Mouse (Mus musculus) forebrain, embryonic 16.5 days (tissue): ENCODE measurements around the gene Otud7b. TPM values are rescaled to one million over a fixed set of nuclear protein-coding genes. Genes with fewer than 3 reads are reported as not detected.
"Not testable (repeated sequence)": the region's sequence is repeated elsewhere in the genome, so short reads cannot be mapped to it uniquely, and the experiment has no call there.

Experiments
- ATAC-seq: fragments of 200-750 bp; cut with Nextera tagmentation; 2 replicates; pipeline ENCODE4 v1.8.0; 2017; ENCODE audit warnings: mild to moderate bottlenecking, moderate library complexity
- H3K27ac ChIP-seq: fragments of 300-500 bp; sonication (generic); 2 replicates; pipeline ENCODE4 v1.5.1; 2014; ENCODE audit warnings: low read length, control low read depth
- H3K27me3 ChIP-seq: fragments of 300-500 bp; sonication (generic); replicated peaks from 2 replicates; pipeline ENCODE4 v1.6.1; 2014; ENCODE audit warnings: low read length; ENCODE audit not compliant: control insufficient read depth, insufficient read depth
- H3K36me3 ChIP-seq: fragments of 300-500 bp; sonication (generic); 2 replicates; pipeline ENCODE4 v1.6.1; 2014; ENCODE audit not compliant: control insufficient read depth, insufficient read depth
- H3K4me1 ChIP-seq: fragments of 300-500 bp; sonication (generic); replicated peaks from 2 replicates; pipeline ENCODE4 v1.6.1; 2014; ENCODE audit warnings: low read length; ENCODE audit not compliant: control insufficient read depth, insufficient read depth
- H3K4me2 ChIP-seq: fragments of 300-500 bp; sonication (generic); 2 replicates; pipeline ENCODE4 v1.6.1; 2014; ENCODE audit warnings: mild to moderate bottlenecking, low read length, control low read depth
- H3K4me3 ChIP-seq: fragments of 300-500 bp; sonication (generic); replicated peaks from 2 replicates; pipeline ENCODE4 v1.5.1; 2014; ENCODE audit warnings: mild to moderate bottlenecking, low read length, control low read depth
- H3K9ac ChIP-seq: fragments of 300-500 bp; sonication (generic); replicated peaks from 2 replicates; pipeline ENCODE4 v1.6.1; 2014; ENCODE audit warnings: low read depth, low read length, control low read depth
- H3K9me3 ChIP-seq: fragments of 300-500 bp; sonication (generic); 2 replicates; pipeline ENCODE4 v1.6.1; 2016; ENCODE audit warnings: low read length; ENCODE audit not compliant: control insufficient read depth
- WGBS: fragments of 180-500 bp; shearing (Covaris S2); extraction: QIAGEN DNeasy Blood & Tissue Kit; methylation state at CpG from one replicate; pipeline ENCODE4 v1.1.7; 2014; 5-methylcytosine and 5-hydroxymethylcytosine counted together
- polyA plus RNA-seq: library from polyadenylated mRNA; unstranded; fragments of >200 nt; fragmentation: Nextera tagmentation; extraction: Ambion mirVana; gene quantifications from 2 replicates; pipeline ENCODE4 v1.2.1, GENCODE M21; 2015

The Otud7b gene
- polyA plus RNA-seq, 1 experiment from 2014 or later, result 8.8 TPM

- Histone ChIP-seq H3K9me3 (no peaks in the 10 kb centered on the region), H3K4me2 (peak overlapping the region; percentile 95), H3K4me3 (peak overlapping the region; percentile 75), H3K27me3 (no peaks in the 10 kb centered on the region), H3K4me1 (peaks cover 11% of the 10 kb centered on the region), H3K27ac (peak overlapping the region; percentile 37; the same call in 1 of the 2 replicates), H3K36me3 (0 out of 2 replicates have a peak, but pooled peaks cover 3% of the 10 kb centered on the region), H3K9ac (peak overlapping the region; percentile 46)
- WGBS, result 10% methylated on average over 6 of the region's 6 CpGs
- ATAC-seq, result peak; percentile 11
These were observed 93.9 kb downstream of the Otud7b start for GRCm38 (mm10) chr3:96198181-96198580.

- peaks cover 11% of the 10 kb centered on the region for H3K4me1 ChIP-seq
- WGBS, result 20% methylated on average over 6 of the region's 8 CpGs
- H3K36me3 ChIP-seq, H3K9me3 ChIP-seq, H3K9ac ChIP-seq, ATAC-seq, H3K27ac ChIP-seq, H3K27me3 ChIP-seq, H3K4me3 ChIP-seq: not testable (repeated sequence)
- peak overlapping the region; percentile 95 for H3K4me2 ChIP-seq
These were observed 94.4 kb downstream of the Otud7b start for GRCm38 (mm10) chr3:96198601-96199251.

- no peak for ATAC-seq
- WGBS, result 96% methylated on average over 2 of the region's 2 CpGs
- Histone ChIP-seq H3K4me3 (no peak overlapping the region), H3K9ac (no peak overlapping the region), H3K9me3 (no peaks in the 10 kb centered on the region), H3K27ac (no peak overlapping the region), H3K4me1 (peaks cover 11% of the 10 kb centered on the region), H3K4me2 (no peak overlapping the region), H3K36me3 (0 out of 2 replicates have a peak, but pooled peaks cover 3% of the 10 kb centered on the region), H3K27me3 (no peaks in the 10 kb centered on the region)
These were observed 95.4 kb downstream of the Otud7b start for GRCm38 (mm10) chr3:96199731-96200130.

GRCm38 (mm10) chr3:96207819-96208218 is 103.5 kb downstream of the Otud7b start:
- 86% methylated on average over 3 of the region's 3 CpGs for WGBS
- no peak for ATAC-seq
- Histone ChIP-seq H3K9me3 (no peaks in the 10 kb centered on the region), H3K27me3 (no peaks in the 10 kb centered on the region), H3K4me1 (no peaks in the 10 kb centered on the region), H3K4me3 (no peak overlapping the region), H3K36me3 (no peaks in the 10 kb centered on the region), H3K4me2 (no peak overlapping the region), H3K27ac (no peak overlapping the region), H3K9ac (no peak overlapping the region)

- Histone ChIP-seq H3K4me1 (no peaks in the 10 kb centered on the region), H3K4me2 (no peak overlapping the region), H3K9me3 (no peaks in the 10 kb centered on the region), H3K9ac (no peak overlapping the region), H3K36me3 (no peaks in the 10 kb centered on the region), H3K27me3 (no peaks in the 10 kb centered on the region), H3K27ac (no peak overlapping the region), H3K4me3 (no peak overlapping the region)
- ATAC-seq, result no peak
- 25% methylated on average over 15 of the region's 15 CpGs for WGBS
These were observed 104.9 kb downstream of the Otud7b start for GRCm38 (mm10) chr3:96209242-96209641.

Other genes with a start within 250 kb of the Otud7b start
- 47.2 and 49.1 TPM in 2 replicates for gene Prpf3, start 248.6 kb upstream of the Otud7b start, polyA plus RNA-seq
- 243 and 277 TPM in 2 replicates for gene Mrps21, start 233.0 kb upstream of the Otud7b start, polyA plus RNA-seq
- gene Ciart, start 222.3 kb upstream of the Otud7b start, polyA plus RNA-seq, result 4.1 and 5.7 TPM in 2 replicates
- 13.8 and 14.4 TPM in 2 replicates for gene BC028528, start 212.5 kb upstream of the Otud7b start, polyA plus RNA-seq
- 35.6 and 35.9 TPM in 2 replicates for gene Aph1a, start 210.6 kb upstream of the Otud7b start, polyA plus RNA-seq
- 9.4 and 10.2 TPM in 2 replicates for gene Car14, start 199.8 kb upstream of the Otud7b start, polyA plus RNA-seq
- 185 and 205 TPM in 2 replicates for gene Anp32e, start 175.3 kb upstream of the Otud7b start, polyA plus RNA-seq
- gene Plekho1, start 108.5 kb upstream of the Otud7b start, polyA plus RNA-seq, result 71.4 and 74.9 TPM in 2 replicates
- gene Vps45, start 46.1 kb upstream of the Otud7b start, polyA plus RNA-seq, result 55.3 and 57.4 TPM in 2 replicates
- gene Mtmr11, start 57.5 kb downstream of the Otud7b start, polyA plus RNA-seq, result 7.8 and 11.5 TPM in 2 replicates
- gene Sf3b4, start 67.8 kb downstream of the Otud7b start, polyA plus RNA-seq, result 155 and 157 TPM in 2 replicates
- 70.3 and 87.3 TPM in 2 replicates for gene Sv2a, start 76.6 kb downstream of the Otud7b start, polyA plus RNA-seq
- gene Bola1, start 115.2 kb downstream of the Otud7b start, polyA plus RNA-seq, result 64.1 and 64.3 TPM in 2 replicates
- gene Hist2h2ab, start 115.3 kb downstream of the Otud7b start, polyA plus RNA-seq, result not detected in 2 replicates
- gene Hist2h2ac, start 116.4 kb downstream of the Otud7b start, polyA plus RNA-seq, result 2.1 and 3.3 TPM in 2 replicates
- 8.6 and 10.8 TPM in 2 replicates for gene Hist2h2be, start 116.6 kb downstream of the Otud7b start, polyA plus RNA-seq
- 2.4 and 3.4 TPM in 2 replicates for gene Hist2h3c2, start 134.6 kb downstream of the Otud7b start, polyA plus RNA-seq
- 33.3 and 43.5 TPM in 2 replicates for gene Hist2h2aa2, start 135.7 kb downstream of the Otud7b start, polyA plus RNA-seq
- 20.6 and 26.5 TPM in 2 replicates for gene Hist2h2aa1, start 141.0 kb downstream of the Otud7b start, polyA plus RNA-seq
- gene Hist2h3c1, start 142.2 kb downstream of the Otud7b start, polyA plus RNA-seq, result 2.0 TPM in 1 of 2 replicates, not detected in the other
- 8.4 and 8.9 TPM in 2 replicates for gene Hist2h4, start 158.8 kb downstream of the Otud7b start, polyA plus RNA-seq
- 23.1 and 24.7 TPM in 2 replicates for gene Hist2h3b, start 164.1 kb downstream of the Otud7b start, polyA plus RNA-seq
- 3.2 and 4.6 TPM in 2 replicates for gene Hist2h2bb, start 165.2 kb downstream of the Otud7b start, polyA plus RNA-seq
- gene Fcgr1, start 189.4 kb downstream of the Otud7b start, polyA plus RNA-seq, result 0.92 and 0.99 TPM in 2 replicates